Mouse (Mus musculus) ES-Bruce4 (cell line): ENCODE measurements around the gene Pde3b. TPM values are rescaled to one million over a fixed set of nuclear protein-coding genes. Genes with fewer than 3 reads are reported as not detected.

Experiments
- H3K27ac ChIP-seq: 2 replicates; pipeline ENCODE4 v1.5.1; 2012; ENCODE audit warnings: low read length, inconsistent platforms; ENCODE audit not compliant: insufficient read depth
- H3K27me3 ChIP-seq: 2 replicates; pipeline ENCODE4 v1.6.1; 2012; ENCODE audit warnings: mild to moderate bottlenecking, low read length, inconsistent platforms; ENCODE audit not compliant: control insufficient read depth, poor library complexity, insufficient read depth, severe bottlenecking
- H3K36me3 ChIP-seq: 2 replicates; pipeline ENCODE4 v1.6.1; 2012; ENCODE audit warnings: inconsistent platforms, mild to moderate bottlenecking, low read length, moderate library complexity; ENCODE audit not compliant: control insufficient read depth, poor library complexity, insufficient read depth, severe bottlenecking
- H3K4me1 ChIP-seq: one replicate; pipeline ENCODE4 v1.8.1; 2011; ENCODE audit warnings: low read length; ENCODE audit not compliant: control insufficient read depth, insufficient read depth
- H3K4me3 ChIP-seq: 2 replicates; pipeline ENCODE4 v1.5.1; 2011; ENCODE audit warnings: low read depth, mild to moderate bottlenecking, low read length
- H3K9ac ChIP-seq: 2 replicates; pipeline ENCODE4 v1.6.1; 2012; ENCODE audit warnings: low read depth, mild to moderate bottlenecking, inconsistent platforms; ENCODE audit not compliant: poor library complexity, severe bottlenecking
- H3K9me3 ChIP-seq: replicated peaks from 2 replicates; pipeline ENCODE4 v1.6.1; 2012; ENCODE audit warnings: mild to moderate bottlenecking, low read length, inconsistent platforms; ENCODE audit not compliant: control insufficient read depth, poor library complexity, insufficient read depth, severe bottlenecking
- CTCF ChIP-seq: IDR thresholded peaks from one replicate; pipeline ENCODE4 v1.8.1; 2011; ENCODE audit warnings: low read depth, low read length
- EP300 ChIP-seq: IDR thresholded peaks from 2 replicates; pipeline ENCODE4 v1.6.1; 2011; ENCODE audit warnings: low read depth, low read length; ENCODE audit not compliant: insufficient read depth
- POLR2A ChIP-seq: IDR thresholded peaks from one replicate; pipeline ENCODE4 v1.8.1; 2011; ENCODE audit warnings: low read length; ENCODE audit not compliant: insufficient read depth
- polyA plus RNA-seq: library from polyadenylated mRNA; stranded (reverse); fragments of >200 nt; gene quantifications from 2 replicates; pipeline ENCODE4 v1.2.4, GENCODE M21; 2011; ENCODE audit warnings: low read depth; ENCODE audit not compliant: missing spikeins, insufficient read depth, insufficient read length

The Pde3b gene
- polyA plus RNA-seq, 1 experiment, result 15.7 TPM

- H3K4me1 ChIP-seq, result no peaks in the 10 kb centered on the region
- no peak overlapping the region for H3K4me3 ChIP-seq
- no peak overlapping the region for H3K9ac ChIP-seq
- H3K27me3 ChIP-seq, result no peaks in the 10 kb centered on the region
- no peaks in the 10 kb centered on the region for H3K36me3 ChIP-seq
- TF ChIP-seq CTCF, result no peak
- no peak for TF ChIP-seq EP300
- TF ChIP-seq POLR2A, result no peak
- peaks cover 9% of the 10 kb centered on the region for H3K9me3 ChIP-seq
- no peak overlapping the region for H3K27ac ChIP-seq
Observed at GRCm38 (mm10) chr7:114576931-114577330, 161.8 kb downstream of the Pde3b start.

GRCm38 (mm10) chr7:114577665-114578064 is 162.6 kb downstream of the Pde3b start:
- no peak overlapping the region for H3K27ac ChIP-seq
- H3K9me3 ChIP-seq, result peaks cover 8% of the 10 kb centered on the region
- no peaks in the 10 kb centered on the region for H3K36me3 ChIP-seq
- no peak overlapping the region for H3K9ac ChIP-seq
- no peaks in the 10 kb centered on the region for H3K27me3 ChIP-seq
- H3K4me1 ChIP-seq, result no peaks in the 10 kb centered on the region
- H3K4me3 ChIP-seq, result no peak overlapping the region
- TF ChIP-seq EP300, result no peak
- TF ChIP-seq POLR2A, result no peak
- TF ChIP-seq CTCF, result no peak

GRCm38 (mm10) chr7:114580426-114580825 is 165.3 kb downstream of the Pde3b start:
- Histone ChIP-seq H3K36me3 (no peaks in the 10 kb centered on the region), H3K4me3 (no peak overlapping the region), H3K9me3 (no peaks in the 10 kb centered on the region), H3K27me3 (no peaks in the 10 kb centered on the region), H3K9ac (no peak overlapping the region), H3K4me1 (no peaks in the 10 kb centered on the region), H3K27ac (no peak overlapping the region)
- no peak for TF ChIP-seq EP300
- no peak for TF ChIP-seq CTCF

GRCm38 (mm10) chr7:114581200-114581599 is 166.1 kb downstream of the Pde3b start:
- Histone ChIP-seq H3K27ac (no peak overlapping the region), H3K36me3 (no peaks in the 10 kb centered on the region), H3K4me1 (no peaks in the 10 kb centered on the region), H3K27me3 (no peaks in the 10 kb centered on the region), H3K9ac (no peak overlapping the region), H3K9me3 (no peaks in the 10 kb centered on the region), H3K4me3 (no peak overlapping the region)
- TF ChIP-seq EP300 (no peak), POLR2A (no peak), CTCF (no peak)

GRCm38 (mm10) chr7:114582441-114582840 is 167.4 kb downstream of the Pde3b start:
- no peaks in the 10 kb centered on the region for H3K9me3 ChIP-seq
- no peaks in the 10 kb centered on the region for H3K4me1 ChIP-seq
- no peak for TF ChIP-seq CTCF
- TF ChIP-seq EP300, result no peak
- TF ChIP-seq POLR2A, result no peak
- no peak overlapping the region for H3K27ac ChIP-seq
- H3K27me3 ChIP-seq, result no peaks in the 10 kb centered on the region
- no peak overlapping the region for H3K9ac ChIP-seq
- H3K4me3 ChIP-seq, result no peak overlapping the region
- H3K36me3 ChIP-seq, result no peaks in the 10 kb centered on the region

Other genes with a start within 250 kb of the Pde3b start
- gene Copb1, start 160.6 kb upstream of the Pde3b start, polyA plus RNA-seq, result 112 and 121 TPM in 2 replicates
- gene Psma1, start 139.2 kb upstream of the Pde3b start, polyA plus RNA-seq, result 239 and 249 TPM in 2 replicates
- 0.46 and 1.0 TPM in 2 replicates for gene Cyp2r1, start 147.7 kb downstream of the Pde3b start, polyA plus RNA-seq
- gene Calca, start 221.1 kb downstream of the Pde3b start, polyA plus RNA-seq, result 10.0 and 11.1 TPM in 2 replicates